Mouse (Mus musculus) small intestine, adult 2 months (tissue): ENCODE measurements around the gene Ophn1. TPM values are rescaled to one million over a fixed set of nuclear protein-coding genes. Genes with fewer than 3 reads are reported as not detected.
A peak's percentile ranks its signal among the peaks of the same experiment; 100 is the strongest.

Experiments used
- H3K27ac ChIP-seq: fragments of 200-500 bp; 2 replicates; pipeline ENCODE4 v1.5.1; 2012; ENCODE audit warnings: low read depth, low read length, control low read depth, inconsistent platforms; ENCODE audit not compliant: insufficient read depth
- H3K27me3 ChIP-seq: fragments of 200-500 bp; 2 replicates; pipeline ENCODE4 v1.6.1; 2012; ENCODE audit warnings: mild to moderate bottlenecking, moderate library complexity, low read length, inconsistent platforms; ENCODE audit not compliant: control insufficient read depth, insufficient read depth
- H3K36me3 ChIP-seq: fragments of 200-500 bp; 2 replicates; pipeline ENCODE4 v1.6.1; 2012; ENCODE audit warnings: mild to moderate bottlenecking, low read length, control low read depth, inconsistent platforms; ENCODE audit not compliant: control insufficient read depth, insufficient read depth
- H3K4me1 ChIP-seq: fragments of 200-500 bp; 2 replicates; pipeline ENCODE4 v1.6.1; 2012; ENCODE audit warnings: low read length, inconsistent platforms, mixed read lengths; ENCODE audit not compliant: control insufficient read depth, insufficient read depth, insufficient read length
- H3K4me3 ChIP-seq: fragments of 200-500 bp; 2 replicates; pipeline ENCODE4 v1.5.1; 2012; ENCODE audit warnings: low read depth, mild to moderate bottlenecking, control low read depth, inconsistent platforms, low read length, moderate library complexity
- CTCF ChIP-seq: fragments of 200-500 bp; IDR thresholded peaks from 2 replicates; pipeline ENCODE4 v1.5.1; 2012; ENCODE audit warnings: low read depth, mild to moderate bottlenecking, control low read depth, inconsistent platforms, low read length, moderate library complexity, mixed read lengths; ENCODE audit not compliant: insufficient replicate concordance, insufficient read length; ENCODE audit errors: extremely low read depth
- POLR2A ChIP-seq: fragments of 200-500 bp; IDR thresholded peaks from 2 replicates; pipeline ENCODE4 v1.6.1; 2012; ENCODE audit warnings: low read depth, mild to moderate bottlenecking, control low read depth, inconsistent platforms, low read length, moderate library complexity
- WGBS: fragments of 180-500 bp; shearing (Covaris S2); methylation state at CpG from one replicate; pipeline ENCODE4 v1.1.7; 2018; 5-methylcytosine and 5-hydroxymethylcytosine counted together
- polyA plus RNA-seq: library from polyadenylated mRNA; depleted of rRNA; stranded (reverse); fragments of >200 nt; gene quantifications from 2 replicates; pipeline ENCODE4 v1.2.3, GENCODE M21; 2012

The Ophn1 gene
- polyA plus RNA-seq, 1 experiment = 5.0 TPM

DNA sequence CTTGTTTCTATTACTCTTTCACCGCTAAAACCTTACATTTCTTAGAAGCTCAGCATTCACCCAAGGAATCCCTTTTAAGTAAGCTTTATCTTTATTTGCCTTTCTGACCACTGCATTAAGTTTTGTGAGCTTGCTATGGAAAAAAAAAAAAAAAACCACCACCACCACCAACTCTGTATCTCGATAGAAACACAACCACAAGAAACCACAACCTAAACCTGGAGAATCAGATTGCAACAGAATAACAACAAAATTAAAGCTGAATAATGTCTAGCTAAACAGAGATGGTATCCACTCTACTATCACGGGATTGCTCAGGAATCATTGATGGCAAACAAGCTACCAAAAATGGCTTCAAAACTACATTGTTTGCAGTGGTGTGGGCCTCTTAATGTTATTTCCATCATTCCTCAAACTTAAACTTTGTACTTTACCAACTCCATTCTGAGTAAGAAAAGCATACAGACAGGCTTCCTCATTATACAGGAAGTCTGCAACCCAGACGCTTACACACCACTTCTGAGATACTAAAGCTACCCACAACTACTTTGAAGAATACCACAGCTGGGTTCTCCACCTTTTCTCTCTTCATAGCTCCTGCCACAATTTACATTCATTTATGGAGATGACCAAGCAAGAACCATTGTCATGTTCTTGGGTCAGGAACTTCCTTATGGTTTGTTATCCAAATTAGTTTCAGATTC is 116.4 kb downstream of the Ophn1 start:
- TF ChIP-seq POLR2A (no peak), CTCF (no peak)
- Histone ChIP-seq H3K4me3 (no peak overlapping the region), H3K4me1 (no peaks in the 10 kb centered on the region), H3K36me3 (no peaks in the 10 kb centered on the region), H3K27me3 (no peaks in the 10 kb centered on the region), H3K27ac (no peak overlapping the region)
- 58% methylated on average over 4 of the region's 4 CpGs for WGBS

DNA sequence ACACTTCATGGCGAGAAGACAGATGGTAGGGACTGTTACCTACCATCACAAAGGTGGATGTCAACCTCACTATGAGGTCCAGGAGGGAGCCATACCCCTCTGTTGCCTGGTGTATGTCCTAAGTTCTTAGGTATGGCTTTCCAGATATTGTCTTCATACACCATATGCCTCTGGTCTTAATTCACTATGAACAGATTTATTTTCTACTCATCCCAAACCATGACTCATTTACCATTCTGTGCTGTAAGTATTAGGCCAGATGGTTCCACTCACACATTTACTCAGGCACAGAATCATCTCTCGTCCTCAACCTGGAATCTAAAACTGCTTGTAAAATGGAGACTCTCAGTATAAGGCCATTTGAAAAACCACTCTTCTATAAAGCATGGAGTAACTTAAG is 135.7 kb downstream of the Ophn1 start:
- no peaks in the 10 kb centered on the region for H3K4me1 ChIP-seq
- H3K4me3 ChIP-seq = no peak overlapping the region
- TF ChIP-seq POLR2A = no peak
- H3K27me3 ChIP-seq = no peaks in the 10 kb centered on the region
- no peak overlapping the region for H3K27ac ChIP-seq
- H3K36me3 ChIP-seq = no peaks in the 10 kb centered on the region
- 79% methylated on average over 2 of the region's 2 CpGs for WGBS

- Histone ChIP-seq H3K4me1 (no peaks in the 10 kb centered on the region), H3K27ac (no peak overlapping the region), H3K36me3 (no peaks in the 10 kb centered on the region), H3K4me3 (no peak overlapping the region), H3K27me3 (no peaks in the 10 kb centered on the region)
- no peak for TF ChIP-seq POLR2A
- TF ChIP-seq CTCF = no peak
- WGBS = 87% methylated on average over 1 of the region's 1 CpGs
Observed at GRCm38 (mm10) chrX:98751279-98751817, 139.5 kb downstream of the Ophn1 start.

GRCm38 (mm10) chrX:98736758-98737157 is 154.1 kb downstream of the Ophn1 start:
- WGBS = 84% methylated on average over 5 of the region's 5 CpGs
- H3K27ac ChIP-seq = no peak overlapping the region
- H3K4me1 ChIP-seq = no peaks in the 10 kb centered on the region
- TF ChIP-seq POLR2A (no peak), CTCF (no peak)
- H3K4me3 ChIP-seq = no peak overlapping the region
- H3K27me3 ChIP-seq = no peaks in the 10 kb centered on the region
- H3K36me3 ChIP-seq = no peaks in the 10 kb centered on the region

DNA sequence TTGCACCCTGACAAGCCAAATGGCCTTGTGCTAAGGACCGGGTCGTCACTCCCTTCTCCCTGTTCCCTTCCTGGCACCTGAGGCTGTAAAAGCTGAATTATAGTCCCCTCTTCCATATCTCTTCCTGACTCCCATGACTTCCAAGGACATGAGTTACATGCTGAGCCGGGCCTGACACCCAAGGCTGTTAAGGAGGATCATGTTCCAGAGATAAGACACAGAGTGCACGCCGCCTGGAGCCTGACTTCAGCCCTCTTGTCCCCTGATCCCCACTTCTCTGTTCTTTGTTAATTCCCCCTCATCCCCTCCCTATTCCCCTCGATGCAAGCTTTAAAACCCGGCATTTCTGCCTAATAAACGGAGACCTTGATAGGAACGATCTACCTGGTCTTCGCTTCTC is 167.8 kb downstream of the Ophn1 start:
- no peaks in the 10 kb centered on the region for H3K4me1 ChIP-seq
- no peak overlapping the region for H3K4me3 ChIP-seq
- WGBS = 63% methylated on average over 10 of the region's 10 CpGs
- H3K27ac ChIP-seq = no peak overlapping the region
- H3K27me3 ChIP-seq = no peaks in the 10 kb centered on the region
- no peak for TF ChIP-seq CTCF
- no peak for TF ChIP-seq POLR2A
- no peaks in the 10 kb centered on the region for H3K36me3 ChIP-seq

DNA sequence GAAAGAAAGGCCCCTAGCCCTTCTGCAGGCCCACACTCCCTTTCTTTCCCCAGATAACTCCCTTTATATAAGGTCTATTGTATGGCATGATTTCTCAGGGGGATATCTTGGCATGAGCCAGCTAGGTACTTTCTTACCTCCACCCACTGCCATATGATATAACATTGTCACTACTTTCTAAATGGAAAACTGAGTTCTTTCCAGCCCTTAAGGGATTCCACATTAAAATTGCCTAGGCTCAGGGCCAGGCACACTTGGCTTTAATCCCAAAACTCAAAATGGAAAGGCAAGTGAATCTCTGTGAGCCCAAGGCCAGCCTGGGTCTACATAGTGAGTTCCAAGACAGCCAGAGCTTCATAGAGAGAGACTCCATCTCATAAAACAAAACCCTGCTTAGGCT is 183.1 kb downstream of the Ophn1 start:
- Histone ChIP-seq H3K27me3 (no peaks in the 10 kb centered on the region), H3K4me3 (no peak overlapping the region), H3K4me1 (no peaks in the 10 kb centered on the region), H3K36me3 (no peaks in the 10 kb centered on the region), H3K27ac (no peak overlapping the region)
- no peak for TF ChIP-seq POLR2A
- TF ChIP-seq CTCF = no peak

DNA sequence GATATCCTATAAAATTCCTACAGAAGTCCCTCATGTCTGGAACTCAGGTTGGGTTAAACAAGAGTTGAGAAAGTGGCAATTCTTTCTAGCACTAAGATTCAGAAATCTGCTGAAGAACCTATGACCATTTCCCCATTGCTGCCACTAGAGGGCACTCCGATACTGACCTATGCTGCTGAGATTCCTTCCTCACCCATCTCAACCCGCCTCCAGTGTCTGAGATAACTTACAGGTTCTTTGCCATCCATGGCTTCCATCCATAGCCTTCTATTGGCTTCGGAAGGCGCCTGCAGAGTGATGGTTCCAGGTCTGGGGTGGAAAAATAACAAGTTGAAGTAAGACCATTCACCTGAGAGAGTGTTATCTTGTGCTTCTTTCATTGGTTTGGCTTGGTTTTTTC is 189.2 kb downstream of the Ophn1 start:
- TF ChIP-seq POLR2A (no peak), CTCF (peak; percentile 65; the same call in 1 of the 2 replicates)
- Histone ChIP-seq H3K27ac (no peak overlapping the region), H3K4me1 (no peaks in the 10 kb centered on the region), H3K27me3 (no peaks in the 10 kb centered on the region), H3K4me3 (no peak overlapping the region), H3K36me3 (no peaks in the 10 kb centered on the region)
- 6% methylated on average over 4 of the region's 4 CpGs for WGBS

- no peak overlapping the region for H3K27ac ChIP-seq
Observed at GRCm38 (mm10) chrX:98682603-98683002, 208.2 kb downstream of the Ophn1 start.

More at GRCm38 (mm10) chrX:98682603-98683002, 208.2 kb downstream of the Ophn1 start:
- Histone ChIP-seq H3K4me1 (no peaks in the 10 kb centered on the region), H3K36me3 (no peaks in the 10 kb centered on the region), H3K27me3 (no peaks in the 10 kb centered on the region), H3K4me3 (no peak overlapping the region)
- no peak for TF ChIP-seq CTCF
- no peak for TF ChIP-seq POLR2A
